Comparison of ENCODE assay signal across 40 mouse cellular contexts in the genomic region with DNA sequence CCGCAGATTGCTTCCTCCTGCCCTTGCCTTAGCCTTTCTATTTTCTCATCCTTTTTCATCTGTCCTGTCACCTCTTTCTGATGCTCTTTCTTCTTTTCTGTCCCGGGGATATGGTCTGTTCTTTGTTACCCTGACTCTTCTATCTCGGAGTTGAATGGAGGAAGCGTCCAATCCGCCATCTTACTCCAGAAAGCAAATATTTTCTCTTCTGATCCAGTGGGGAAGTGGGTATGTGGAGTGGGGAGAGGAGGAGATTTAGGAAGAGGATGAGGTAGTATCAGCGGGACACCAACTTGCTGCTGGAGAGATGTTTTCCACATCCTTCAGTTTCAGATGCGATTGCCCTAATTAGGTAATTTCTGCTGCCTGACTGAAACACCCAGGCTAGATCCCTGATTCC. TPM values are rescaled to one million over a fixed set of nuclear protein-coding genes. Genes with fewer than 3 reads are reported as not detected.
"Had no signal": no experiment of that assay in that cellular context is flagged by ENCODE, and none has a peak within 500 bp of the region (broad histone marks: within the 10 kb centered on the region; RNA-seq: fewer than 3 reads in every experiment).

No protein-coding gene starts in this region.

RNA-seq across cellular contexts. Expression of gene Duxbl2, which starts 0.9 kb away (rescaled TPM):
- total RNA-seq: heart, adult 8-10 months; heart, postnatal 25 days; heart, postnatal 36 days; hematopoietic stem cell, adult 5-6 weeks had no signal
- polyA plus RNA-seq: heart, embryonic 14.5 days; heart, embryonic 16.5 days; heart, postnatal 0 days; hindbrain, embryonic 10.5 days; hindbrain, embryonic 12.5 days; hindbrain, postnatal 0 days; inflammation-experienced regulatory T-cells, adult 6 months; intestine, postnatal 0 days; kidney, adult 2 months; kidney, embryonic 15.5 days; kidney, postnatal 0 days had no signal

RNA-seq across cellular contexts. Expression of gene Cphx3, which starts 37.0 kb away (rescaled TPM):
- total RNA-seq: heart, adult 8-10 months; heart, postnatal 10 days; heart, postnatal 14 days; heart, postnatal 25 days; heart, postnatal 36 days; heart, postnatal 4 days; hematopoietic stem cell, adult 5-6 weeks; hindbrain, postnatal 0 days; layer of hippocampus, adult 18-20 months; layer of hippocampus, adult 2 months; layer of hippocampus, adult 8-10 months; layer of hippocampus, postnatal 10 days; layer of hippocampus, postnatal 14 days; layer of hippocampus, postnatal 25 days; layer of hippocampus, postnatal 36 days; left cerebral cortex, adult 18-20 months had no signal
- polyA plus RNA-seq: heart, embryonic 10.5 days; heart, embryonic 11.5 days; heart, embryonic 12.5 days; heart, embryonic 13.5 days; heart, embryonic 14.5 days; heart, embryonic 15.5 days; heart, embryonic 16.5 days; heart, postnatal 0 days; hindbrain, embryonic 10.5 days; hindbrain, embryonic 11.5 days; hindbrain, embryonic 12.5 days; hindbrain, embryonic 13.5 days; hindbrain, embryonic 15.5 days; hindbrain, embryonic 16.5 days; hindbrain, postnatal 0 days; inflammation-experienced regulatory T-cells, adult 6 months; intestine, embryonic 15.5 days; intestine, embryonic 16.5 days; kidney, embryonic 14.5 days; large intestine, adult 2 months had no signal

RNA-seq across cellular contexts. Expression of gene Cphx2, which starts 37.8 kb away (rescaled TPM):
- total RNA-seq: heart, adult 8-10 months; heart, postnatal 10 days; heart, postnatal 14 days; heart, postnatal 25 days; heart, postnatal 36 days; heart, postnatal 4 days; hematopoietic stem cell, adult 5-6 weeks; hindbrain, postnatal 0 days; layer of hippocampus, adult 18-20 months; layer of hippocampus, adult 2 months; layer of hippocampus, adult 8-10 months; layer of hippocampus, postnatal 10 days; layer of hippocampus, postnatal 14 days; layer of hippocampus, postnatal 25 days; layer of hippocampus, postnatal 36 days; left cerebral cortex, adult 18-20 months had no signal
- polyA plus RNA-seq: heart, embryonic 10.5 days; heart, embryonic 11.5 days; heart, embryonic 12.5 days; heart, embryonic 13.5 days; heart, embryonic 14.5 days; heart, embryonic 15.5 days; heart, embryonic 16.5 days; heart, postnatal 0 days; hindbrain, embryonic 10.5 days; hindbrain, embryonic 11.5 days; hindbrain, embryonic 12.5 days; hindbrain, embryonic 13.5 days; hindbrain, embryonic 15.5 days; hindbrain, embryonic 16.5 days; hindbrain, postnatal 0 days; intestine, embryonic 15.5 days; intestine, embryonic 16.5 days; intestine, postnatal 0 days; kidney, adult 2 months; kidney, embryonic 14.5 days; kidney, embryonic 15.5 days; kidney, embryonic 16.5 days; kidney, postnatal 0 days; large intestine, adult 2 months had no signal
